Mouse (Mus musculus) layer of hippocampus, adult 9-10 months (tissue): ENCODE data around the gene Pla2g16.

ENCODE experiments used
- DNase-seq: peaks from one replicate; pipeline ENCODE4 v3.0.0; 2022; ENCODE audit warnings: low spot score

The Pla2g16 gene

DNA sequence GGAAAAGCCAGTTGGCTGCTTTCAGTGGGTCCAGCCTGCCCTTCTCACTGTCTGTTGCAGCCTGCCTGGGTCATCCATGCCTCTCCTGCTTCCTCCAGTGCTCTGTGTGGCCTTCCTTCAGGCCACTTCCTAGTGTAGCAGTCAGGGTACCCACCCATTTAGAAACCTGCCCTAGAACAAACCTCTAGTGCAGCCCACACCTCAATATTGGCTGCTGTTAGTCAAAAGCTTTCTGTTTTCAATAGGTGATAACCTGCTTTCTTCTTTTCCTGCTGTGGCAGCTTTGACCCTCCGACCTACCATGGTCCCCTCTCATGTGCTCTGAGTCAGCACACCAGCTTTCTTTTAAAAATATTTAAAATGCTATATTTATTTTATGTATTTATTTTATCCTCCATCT, 7.2 kb downstream of the Pla2g16 start:
- DNase-seq: no peak

DNA sequence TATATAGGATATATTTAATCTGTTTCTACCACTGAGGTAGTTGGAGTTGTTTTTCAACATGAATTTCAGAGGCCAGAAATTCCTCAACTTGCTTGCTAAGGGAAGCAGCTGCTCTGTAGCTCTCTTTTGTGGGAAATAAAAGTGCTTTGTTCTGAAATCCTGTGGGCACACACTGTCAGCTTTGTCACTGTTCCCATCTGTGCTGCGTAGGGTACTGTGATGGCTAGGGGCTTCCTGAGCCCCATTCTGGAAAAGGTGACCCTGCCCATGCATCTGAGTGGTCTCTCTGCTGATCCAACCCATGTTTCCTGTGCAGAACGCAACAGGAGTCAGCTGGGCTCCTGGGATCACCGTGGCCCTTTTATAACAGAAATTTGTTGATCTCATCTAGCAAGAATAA, 9.6 kb downstream of the Pla2g16 start:
- peak; percentile 47 for DNase-seq

DNA sequence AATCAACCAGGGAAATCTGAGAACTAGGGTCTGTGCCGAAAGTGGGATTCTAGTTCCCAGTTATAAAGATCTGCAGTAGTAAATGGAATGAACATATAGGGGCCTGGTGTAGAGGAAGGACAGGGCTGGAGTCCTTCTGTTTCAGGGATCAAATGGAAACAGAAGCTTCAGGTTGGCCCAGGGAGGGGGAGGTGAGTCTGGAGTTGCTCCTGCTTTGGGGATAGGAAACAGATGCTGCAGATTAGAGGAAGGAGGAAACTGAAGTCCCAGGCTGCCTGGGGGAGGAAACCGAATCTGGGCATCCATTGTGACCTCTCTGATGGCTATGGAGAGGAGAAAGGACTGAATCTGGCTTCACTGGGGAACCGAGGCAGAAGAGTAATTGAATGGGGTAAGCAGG, 11.1 kb downstream of the Pla2g16 start:
- no peak for DNase-seq

DNA sequence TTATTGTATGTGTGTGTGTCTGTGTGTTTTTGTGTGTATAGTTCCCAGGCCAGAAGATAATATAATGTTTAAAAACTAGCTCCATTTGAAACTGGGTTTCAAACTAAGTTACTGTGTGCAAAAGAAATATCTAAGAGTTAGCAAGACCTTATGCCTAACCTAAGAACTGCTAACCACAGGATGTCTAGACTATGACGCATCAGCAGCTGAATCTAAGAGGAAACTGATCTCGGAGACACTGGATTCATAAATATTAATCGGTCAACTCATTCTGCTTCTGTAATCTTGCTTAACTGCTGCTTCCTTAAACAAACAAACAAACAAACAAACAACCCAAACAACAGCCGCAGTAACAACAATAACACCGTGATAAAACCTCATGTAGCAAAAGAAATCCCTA, 12.4 kb downstream of the Pla2g16 start:
- no peak for DNase-seq

DNA sequence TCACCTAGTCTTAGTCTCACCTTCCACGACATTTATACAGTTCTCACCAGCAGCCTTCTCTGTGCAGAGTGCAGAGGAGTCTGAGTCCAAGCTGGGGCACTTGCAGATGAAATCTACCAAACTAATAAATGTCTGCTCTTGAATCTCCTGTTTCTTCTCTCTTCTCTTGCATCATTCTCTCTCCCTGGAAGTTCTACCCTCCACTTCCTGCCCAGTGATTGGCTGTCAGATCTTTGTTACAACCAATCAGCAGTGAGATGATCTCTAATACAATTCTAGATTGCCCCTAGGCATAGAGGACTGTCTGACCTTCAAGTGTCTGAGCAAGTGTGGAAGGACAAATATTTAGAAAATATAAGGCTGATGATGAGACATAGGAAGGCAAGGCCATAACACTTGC, 18.9 kb downstream of the Pla2g16 start:
- DNase-seq: no peak

DNA sequence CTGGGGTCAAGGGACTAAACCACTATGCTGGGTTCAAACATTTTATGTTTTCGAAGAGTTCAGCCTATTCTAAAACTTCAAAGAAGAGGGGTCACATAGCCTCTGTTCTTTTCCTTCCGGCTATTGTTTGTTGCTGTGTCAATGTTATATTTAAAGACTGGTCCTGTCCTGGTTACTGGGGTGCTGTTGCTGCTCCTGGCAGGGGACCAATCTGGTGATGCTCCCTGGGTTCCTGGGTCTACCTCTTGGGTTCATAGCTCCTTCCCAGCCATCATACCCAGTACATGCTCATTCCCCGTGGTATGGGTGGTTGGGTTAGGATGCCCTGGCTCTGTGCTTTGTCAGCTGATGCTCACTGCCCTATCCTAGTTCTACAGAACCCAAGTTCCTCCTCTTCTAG, 20.5 kb downstream of the Pla2g16 start:
- no peak for DNase-seq

DNA sequence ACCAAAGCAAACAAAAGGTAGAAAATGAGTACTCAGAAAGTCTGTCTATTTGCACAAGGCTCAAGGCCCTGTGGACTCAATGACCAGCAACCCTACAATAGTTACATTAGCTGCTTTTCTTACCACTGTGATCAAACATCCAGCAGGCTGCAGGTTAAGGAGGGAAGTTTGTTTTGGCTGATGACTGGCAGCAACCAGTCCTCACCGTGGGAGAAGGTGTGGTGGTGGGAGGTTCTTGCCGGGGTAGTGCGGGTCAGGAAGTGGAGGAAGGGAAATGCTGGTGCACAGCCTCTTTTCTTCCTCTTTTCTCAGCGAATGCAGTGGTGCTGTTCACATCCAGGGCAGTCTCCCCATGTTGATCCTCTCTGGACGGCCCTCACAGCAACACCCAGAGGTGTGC, 23.8 kb downstream of the Pla2g16 start:
- no peak for DNase-seq

DNA sequence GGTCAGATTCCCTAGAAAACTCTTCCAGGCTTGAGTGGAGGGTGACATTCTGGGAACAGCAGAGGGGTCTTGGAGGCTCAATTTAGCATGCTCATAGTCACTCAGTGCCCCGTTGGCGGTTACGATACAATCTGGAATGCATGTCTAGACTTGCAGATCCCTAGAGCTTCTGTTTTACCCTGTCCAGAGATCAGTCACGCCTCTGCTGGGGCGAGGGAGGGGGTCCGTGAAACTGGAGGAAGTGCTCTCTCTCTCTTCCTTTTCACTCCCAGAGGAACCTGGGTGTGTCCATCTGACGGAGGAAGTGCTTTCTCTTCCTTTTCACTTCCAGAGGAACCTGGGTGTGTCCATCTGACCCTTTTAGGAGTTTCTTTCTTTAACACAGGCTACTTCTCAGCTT, 25.8 kb downstream of the Pla2g16 start:
- DNase-seq: no peak

DNA sequence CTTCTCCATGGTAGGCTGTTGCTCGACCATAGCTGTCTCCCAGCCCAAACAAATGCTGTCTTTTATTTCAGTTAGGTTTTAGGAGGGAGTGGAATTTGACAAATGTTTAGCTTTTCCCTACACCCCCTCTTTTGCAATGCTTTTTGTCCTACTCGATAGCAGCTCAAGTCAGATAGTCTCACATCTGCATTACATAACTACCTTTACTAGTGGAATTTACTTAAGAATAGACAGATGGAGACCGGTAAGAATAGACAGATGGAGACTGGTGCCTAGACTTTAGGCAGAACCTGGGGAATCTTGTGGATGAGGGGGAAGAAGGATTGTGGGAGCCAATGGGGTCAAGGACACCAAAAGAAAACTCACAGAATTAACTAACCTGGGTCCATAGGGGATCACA, 26.3 kb downstream of the Pla2g16 start:
- DNase-seq: no peak

DNA sequence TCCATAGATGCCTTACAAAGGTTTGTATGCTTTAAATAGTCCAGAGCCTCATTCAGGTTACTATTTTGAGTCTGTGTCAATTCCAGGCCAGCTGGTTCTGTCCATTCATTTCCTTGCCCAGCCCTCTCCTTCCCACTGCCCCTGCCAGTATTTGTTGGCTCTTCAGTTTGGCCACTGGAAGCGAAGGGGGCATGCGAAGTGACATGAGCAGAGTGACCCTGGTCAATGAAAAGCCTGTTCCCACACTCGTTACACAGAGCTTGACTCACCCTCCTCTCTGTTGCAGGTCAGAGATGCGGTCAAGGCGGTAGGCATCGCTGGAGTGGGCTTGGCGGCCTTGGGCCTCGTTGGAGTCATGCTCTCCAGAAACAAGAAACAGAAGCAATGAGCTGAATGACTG, 28.0 kb downstream of the Pla2g16 start:
- DNase-seq: no peak

DNA sequence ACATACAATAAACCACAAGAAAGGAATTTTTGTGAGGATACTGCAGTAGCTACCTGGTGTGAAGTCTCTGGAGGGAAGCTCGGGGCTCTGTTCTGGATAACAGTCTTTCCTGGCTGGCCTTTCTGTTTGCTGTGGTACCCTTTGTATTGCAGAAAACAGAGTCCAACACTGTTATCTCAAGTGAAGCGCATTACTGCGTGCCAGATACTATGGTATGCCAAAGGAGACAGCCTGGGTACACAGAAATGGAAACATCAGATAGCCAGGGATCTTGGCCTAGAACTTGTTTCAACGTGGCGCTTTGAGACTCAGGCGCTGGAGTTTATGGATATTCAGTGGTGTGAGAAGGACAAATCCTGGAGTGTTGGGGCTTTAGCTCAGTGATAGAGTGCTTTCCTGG, 28.5 kb downstream of the Pla2g16 start:
- DNase-seq: no peak

DNA sequence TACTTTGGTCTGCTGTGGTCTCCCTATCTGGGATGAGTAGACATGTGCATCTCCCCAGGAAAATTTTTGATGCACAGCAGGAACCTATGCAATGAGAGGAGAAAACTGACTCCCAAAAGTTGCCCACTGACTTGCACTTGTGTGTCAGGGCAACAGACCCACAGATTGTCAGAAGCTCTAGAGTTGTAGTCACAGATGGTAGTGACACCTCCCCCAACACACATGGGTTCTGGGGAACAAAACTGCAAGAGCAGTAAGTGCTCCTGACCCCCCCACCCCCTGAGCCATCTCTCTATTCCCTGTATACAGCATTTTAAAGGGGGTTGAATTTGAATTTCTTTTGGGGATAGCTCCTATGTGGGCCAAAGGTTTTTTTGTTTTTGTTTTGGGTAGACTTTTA, 33.5 kb downstream of the Pla2g16 start:
- no peak for DNase-seq

DNA sequence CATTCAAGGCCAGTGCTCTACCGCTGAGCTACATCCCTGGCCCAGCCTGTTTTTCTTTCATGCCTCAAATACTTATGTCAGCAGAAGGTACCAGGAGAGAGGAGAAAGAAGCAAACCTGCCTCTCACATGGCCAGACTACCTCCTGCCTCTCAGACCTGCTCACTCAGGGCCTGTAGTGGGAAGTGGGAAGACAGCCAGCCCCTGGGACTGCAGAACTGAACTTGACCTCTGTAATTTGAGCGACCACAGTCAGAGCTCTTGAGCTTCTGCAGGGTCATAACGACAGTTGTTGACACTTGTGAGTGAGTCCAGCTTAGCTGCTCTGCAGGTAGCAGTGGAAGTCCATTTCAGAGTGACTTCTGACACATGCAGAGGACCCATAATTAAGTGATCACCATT, 34.8 kb downstream of the Pla2g16 start:
- DNase-seq: no peak

DNA sequence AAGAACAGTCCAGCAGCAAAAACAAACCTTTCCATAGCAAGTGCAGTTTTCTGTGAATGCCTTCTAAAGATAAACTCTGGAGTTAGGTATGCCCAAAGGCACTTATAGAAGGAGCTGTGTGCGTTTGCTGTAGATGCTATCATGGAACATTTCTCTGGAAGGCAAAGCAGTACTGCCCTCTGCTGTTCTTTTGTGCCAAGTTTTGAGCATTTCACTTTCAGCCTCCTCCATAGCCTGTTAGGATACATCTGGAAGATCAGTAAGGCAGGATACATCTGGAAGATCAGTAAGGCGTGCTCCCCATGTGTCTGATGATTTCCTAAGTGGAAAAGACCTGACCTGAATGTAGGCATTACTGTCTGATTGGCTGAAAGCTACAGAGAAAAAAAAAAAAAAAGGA, 38.3 kb downstream of the Pla2g16 start:
- no peak for DNase-seq

DNA sequence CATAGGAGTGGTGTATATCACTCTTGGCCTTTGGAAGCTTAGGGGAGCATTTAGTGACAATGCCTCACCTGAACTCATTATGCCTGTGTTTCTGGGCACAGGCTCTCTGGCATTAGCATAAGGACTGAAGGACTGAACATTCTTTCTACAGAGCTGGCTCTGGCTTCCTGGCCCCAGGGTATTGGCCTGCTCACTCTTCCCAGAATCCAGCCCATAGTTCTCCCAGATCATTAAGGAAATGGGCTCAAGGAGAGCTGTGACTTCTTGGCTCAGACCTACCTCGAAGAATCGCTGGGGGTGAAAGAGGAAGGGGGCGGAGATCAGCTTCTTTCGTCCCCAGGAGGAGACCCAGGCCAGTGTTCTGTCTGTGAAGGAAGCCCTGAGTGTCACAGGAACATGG, 41.2 kb downstream of the Pla2g16 start:
- no peak for DNase-seq

DNA sequence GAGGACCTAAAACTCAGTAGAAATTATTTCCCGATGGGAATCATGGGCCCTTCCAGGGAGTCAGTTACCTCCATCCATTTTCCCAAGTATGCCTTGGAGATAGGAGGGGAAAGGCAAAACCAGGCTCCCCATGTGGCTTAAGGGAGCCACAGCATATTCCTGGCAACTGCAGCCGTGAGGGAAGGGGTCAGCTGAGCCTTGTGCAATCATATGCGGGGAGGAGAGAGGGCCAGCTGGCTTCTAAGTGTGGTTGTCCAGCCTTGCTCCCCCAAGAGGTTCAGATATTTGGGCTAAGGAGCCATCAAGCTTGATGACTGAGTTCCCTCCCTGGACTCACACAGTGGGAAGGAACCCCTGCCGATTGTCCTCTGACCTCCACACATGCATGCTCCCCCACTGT, 44.3 kb downstream of the Pla2g16 start:
- DNase-seq: no peak

DNA sequence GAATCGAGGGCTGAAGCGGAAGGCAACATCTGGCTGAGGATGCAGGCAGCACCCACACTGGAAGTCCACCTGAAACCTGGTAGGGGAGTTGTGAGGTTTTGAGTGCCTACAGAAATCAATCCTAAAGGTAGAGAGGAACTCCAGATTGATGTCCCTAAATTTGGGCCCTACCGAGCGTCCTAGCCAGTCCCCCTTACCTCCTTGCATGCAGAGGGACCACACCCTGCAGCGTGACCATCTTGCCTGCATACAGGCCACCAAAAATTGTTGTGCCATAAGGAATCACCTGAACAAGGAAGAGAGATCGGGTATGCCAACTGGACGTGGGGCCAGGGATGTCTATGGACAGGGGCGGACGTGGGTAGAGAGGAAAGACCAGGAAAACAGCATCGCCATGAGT, 46.8 kb downstream of the Pla2g16 start:
- no peak for DNase-seq

DNA sequence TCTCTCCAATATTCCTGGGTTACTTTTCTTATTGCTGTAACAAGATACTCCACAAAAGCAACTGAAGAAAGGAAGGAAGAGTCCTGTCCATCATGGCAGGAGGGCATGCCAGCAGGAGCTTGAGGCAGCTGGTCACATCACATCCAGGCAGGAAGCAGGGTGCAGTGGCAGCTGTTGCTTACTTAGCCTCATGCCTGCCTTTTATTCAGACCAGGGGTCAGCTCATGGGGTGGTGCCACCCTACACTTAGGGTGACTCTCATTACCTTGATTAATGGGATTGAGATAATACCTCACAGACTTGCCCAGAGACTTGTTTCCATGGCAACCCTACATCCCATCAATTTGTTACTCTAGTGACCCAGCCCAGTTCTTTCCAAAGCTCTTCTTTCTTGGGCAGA, 47.8 kb downstream of the Pla2g16 start:
- no peak for DNase-seq

DNA sequence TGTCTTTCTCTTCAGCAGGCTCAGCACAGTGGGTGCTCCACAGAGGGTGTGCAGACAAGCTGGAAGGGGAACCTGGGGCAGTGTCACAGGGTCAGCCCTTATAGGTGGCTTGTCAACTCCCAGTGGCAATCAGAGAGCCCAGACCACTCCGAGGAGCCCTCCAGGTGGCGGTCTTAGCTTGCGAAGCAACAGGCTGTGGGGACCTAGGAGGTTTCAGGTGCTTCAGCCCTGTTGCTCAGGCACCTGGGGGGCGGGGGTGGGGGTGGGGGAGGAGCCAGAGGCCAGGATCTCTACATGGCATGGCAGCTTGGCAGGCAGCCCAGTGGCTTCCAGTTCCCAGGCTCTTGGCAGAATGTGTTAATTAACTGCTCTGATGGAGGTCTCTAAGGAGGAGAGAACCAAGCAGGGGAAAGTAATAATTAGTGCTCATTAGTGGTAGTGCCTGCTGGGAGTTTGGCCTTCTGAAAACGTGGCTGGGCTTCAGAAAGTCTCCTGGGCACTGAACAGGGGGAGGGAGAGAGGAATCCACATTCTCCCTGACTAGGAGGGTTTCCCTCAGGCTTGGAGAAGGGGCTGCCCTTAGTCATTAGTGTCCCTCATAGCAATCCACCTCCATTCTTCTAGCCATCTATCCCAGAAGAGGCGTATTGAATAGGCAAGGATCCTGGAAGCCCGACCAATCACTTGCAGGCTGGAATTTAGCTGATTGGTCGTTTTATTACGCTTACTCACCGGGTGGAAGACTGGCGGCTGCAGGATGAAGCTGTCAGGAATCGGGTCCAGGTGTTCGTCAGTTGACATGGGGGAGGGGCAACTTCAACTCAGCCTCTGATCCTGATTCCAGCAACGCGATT, 48.9 kb downstream of the Pla2g16 start:
- no peak for DNase-seq

DNA sequence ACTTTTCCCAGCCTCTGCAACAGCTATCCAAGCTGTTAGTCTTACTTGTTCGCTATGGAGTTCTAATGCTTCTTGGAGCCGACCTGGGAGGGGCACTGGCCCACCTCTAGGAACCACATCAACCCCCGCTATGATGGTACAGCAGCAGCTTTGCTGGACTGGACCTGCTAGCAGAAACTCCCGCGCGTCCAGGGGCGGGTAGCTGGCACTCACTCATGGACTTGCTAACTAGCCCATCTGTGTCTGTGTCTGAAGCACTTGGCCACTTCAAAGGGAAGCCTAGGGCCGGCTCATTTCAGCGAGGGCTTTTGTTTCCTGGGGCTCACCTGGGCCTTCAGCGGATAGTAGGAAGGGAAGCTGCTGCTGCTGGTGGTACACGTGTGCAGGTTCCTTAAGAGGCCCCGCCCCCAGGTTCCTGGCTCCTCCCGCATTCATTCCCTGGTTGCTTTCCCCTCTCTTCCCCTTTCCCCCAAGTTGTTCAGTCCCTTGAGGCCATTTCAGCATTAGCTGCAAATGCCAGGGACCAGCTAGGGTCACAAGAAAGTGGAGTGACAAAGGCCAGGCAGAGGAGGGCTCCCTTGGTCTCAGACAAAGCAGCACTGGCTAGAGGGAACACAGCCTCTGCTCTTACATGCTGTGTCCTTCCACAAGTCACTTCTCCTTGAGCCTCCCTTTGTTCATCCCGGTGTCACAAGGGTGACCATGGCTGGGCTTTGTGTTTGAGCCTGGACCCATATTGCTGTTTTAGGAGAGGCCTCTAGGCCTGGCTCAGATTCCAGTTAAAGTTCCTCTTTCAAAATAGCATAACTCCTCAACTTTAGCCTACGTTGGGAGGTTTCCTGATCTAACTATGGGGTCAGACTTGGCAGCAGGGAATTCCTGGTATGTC, 49.8 kb downstream of the Pla2g16 start, which contains the start of gene Lgals12:
Gene Lgals12, minus strand, starts transcription at position 393 of the 889 bp plus-strand sequence.
- DNase-seq: no peak

DNA sequence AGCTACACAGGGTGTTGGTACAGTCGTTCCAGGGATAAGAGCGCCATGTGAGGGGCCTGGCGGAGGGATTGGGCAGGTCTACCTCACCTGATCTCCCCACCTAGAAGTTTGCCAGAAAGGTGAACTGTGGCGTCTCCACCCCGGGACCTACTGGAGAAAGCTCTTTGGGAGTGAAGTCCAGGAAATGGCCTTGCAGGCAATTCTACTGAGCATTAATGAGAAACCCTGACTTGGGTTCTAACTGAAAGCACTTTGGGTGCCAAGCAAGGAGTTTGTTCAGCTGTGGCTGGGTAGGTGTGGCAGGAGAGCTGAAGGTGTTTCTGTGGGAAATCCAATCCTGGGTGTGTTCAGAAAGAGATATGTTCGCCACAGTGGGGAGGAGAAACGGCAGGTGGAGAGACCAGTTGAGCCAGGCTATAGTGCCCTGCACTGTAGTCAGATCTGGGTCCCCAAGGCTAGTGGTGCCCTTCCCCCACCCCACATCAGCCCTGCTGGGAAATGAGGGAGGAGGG, 50.5 kb downstream of the Pla2g16 start:
- DNase-seq: no peak

DNA sequence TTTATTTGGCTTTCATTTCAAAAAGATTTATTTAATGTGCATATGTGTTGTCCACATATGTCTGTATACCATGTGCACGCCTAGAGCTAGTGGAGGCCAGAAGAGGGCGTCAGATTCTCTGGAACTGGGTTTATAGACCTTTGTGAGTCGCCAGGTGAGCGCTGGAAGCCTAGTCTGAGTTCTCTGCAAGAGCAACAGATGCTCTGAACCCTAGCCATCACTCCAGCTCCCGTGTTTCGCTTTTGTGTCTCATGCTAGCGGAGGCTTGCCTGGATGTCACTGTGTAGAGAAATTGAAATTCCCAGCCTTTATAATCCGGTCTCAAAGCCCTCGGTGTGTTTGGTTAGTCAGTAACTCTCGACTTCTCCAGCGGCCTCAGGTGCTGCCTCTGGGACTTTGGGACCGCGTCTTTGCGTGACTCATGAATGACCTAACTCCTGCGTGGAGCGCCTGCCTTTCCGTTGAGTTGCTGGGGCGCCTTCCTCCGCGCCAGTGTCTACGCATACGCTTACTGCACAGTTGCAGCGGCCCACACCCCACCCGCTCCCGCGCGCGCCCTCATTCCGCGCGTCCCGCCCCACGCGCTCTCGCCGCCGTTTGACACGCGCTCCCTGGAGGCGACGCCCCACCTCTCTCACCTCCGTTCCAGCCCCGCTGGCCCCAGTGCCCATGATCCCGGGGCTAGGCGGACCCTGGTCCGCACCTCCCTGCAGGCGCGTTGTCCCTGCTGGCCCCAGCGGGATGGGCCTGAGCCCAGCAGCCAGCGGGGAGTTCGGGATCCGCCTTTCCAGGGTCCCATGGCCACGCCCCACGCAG, 54.9 kb downstream of the Pla2g16 start, which contains the start of gene Hrasls5:
Gene Hrasls5, plus strand, starts transcription at position 600 of the 816 bp plus-strand sequence.
- no peak for DNase-seq
